Mouse (Mus musculus): Measurements from ENCODE around the gene Pi16.

Gene Pi16

DNA sequence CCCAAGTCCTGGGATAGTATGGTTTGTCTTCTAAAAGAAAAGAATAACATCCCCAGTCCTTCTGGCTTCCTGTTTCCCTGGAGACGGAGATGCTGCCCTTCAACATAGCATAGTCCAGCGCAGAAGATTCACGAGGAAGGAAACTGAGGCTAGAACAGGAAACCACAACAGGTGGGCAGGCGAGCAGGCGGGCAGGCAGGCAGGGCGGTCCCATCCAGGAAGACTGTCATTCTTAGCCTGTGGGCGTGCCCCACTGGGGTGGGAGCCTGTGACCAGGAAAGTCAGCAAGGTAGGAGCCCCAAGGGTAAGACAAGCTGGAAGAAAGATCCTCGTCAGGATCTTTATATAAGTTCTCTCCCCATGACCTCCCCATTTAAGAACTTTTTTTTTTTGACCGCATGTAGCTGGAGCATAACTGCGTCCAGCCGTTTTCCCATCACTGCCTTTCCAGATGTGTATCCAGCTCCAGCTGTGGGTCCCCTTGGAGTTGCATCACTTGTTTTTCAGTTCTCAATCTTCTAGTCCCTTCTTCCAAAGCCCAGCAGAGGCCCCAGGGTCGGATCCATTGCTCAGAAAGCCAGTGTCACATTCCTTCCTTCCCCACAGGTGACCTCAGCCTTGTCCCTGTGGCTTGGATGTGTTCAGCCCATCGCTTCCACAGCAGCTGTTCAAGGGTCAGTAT lies 13.0 kb upstream of the Pi16 start:
- no peak for DNase-seq (ENCODE audit: low spot score)

- no peak for DNase-seq (ENCODE audit: low spot score)
Observed at GRCm38 (mm10) chr17:29305058-29305806, 12.2 kb upstream of the Pi16 start.

GRCm38 (mm10) chr17:29305871-29306270 lies 11.6 kb upstream of the Pi16 start:
- no peak for DNase-seq (ENCODE audit: low spot score)

GRCm38 (mm10) chr17:29310056-29310623 lies 7.3 kb upstream of the Pi16 start:
- DNase-seq (ENCODE audit: low spot score): no peak

- no peak for DNase-seq (ENCODE audit: low spot score)
Observed at GRCm38 (mm10) chr17:29311602-29312001, 5.9 kb upstream of the Pi16 start.

DNA sequence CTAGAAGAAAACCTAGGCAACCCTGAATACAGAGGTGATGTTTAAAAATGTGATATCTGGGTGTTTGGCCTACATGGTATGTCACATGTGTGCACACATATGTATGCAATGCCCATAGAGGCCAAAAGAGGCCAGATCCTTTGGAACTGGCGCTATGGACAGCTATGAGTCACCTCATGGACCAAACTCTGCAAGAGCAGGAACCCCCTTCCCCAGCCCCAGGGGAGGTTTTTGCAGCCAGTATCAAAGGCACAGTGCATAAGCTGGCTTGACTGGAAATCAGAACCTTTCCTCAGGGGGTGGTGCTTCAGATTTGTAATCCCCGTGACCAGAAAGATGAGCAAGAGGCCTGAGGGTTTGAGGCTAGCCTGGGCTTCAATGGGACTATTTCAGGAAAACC lies 5.4 kb upstream of the Pi16 start:
- DNase-seq (ENCODE audit: low spot score): no peak

- DNase-seq (ENCODE audit: low spot score): no peak
Observed at GRCm38 (mm10) chr17:29313300-29313699, 4.2 kb upstream of the Pi16 start.

DNA sequence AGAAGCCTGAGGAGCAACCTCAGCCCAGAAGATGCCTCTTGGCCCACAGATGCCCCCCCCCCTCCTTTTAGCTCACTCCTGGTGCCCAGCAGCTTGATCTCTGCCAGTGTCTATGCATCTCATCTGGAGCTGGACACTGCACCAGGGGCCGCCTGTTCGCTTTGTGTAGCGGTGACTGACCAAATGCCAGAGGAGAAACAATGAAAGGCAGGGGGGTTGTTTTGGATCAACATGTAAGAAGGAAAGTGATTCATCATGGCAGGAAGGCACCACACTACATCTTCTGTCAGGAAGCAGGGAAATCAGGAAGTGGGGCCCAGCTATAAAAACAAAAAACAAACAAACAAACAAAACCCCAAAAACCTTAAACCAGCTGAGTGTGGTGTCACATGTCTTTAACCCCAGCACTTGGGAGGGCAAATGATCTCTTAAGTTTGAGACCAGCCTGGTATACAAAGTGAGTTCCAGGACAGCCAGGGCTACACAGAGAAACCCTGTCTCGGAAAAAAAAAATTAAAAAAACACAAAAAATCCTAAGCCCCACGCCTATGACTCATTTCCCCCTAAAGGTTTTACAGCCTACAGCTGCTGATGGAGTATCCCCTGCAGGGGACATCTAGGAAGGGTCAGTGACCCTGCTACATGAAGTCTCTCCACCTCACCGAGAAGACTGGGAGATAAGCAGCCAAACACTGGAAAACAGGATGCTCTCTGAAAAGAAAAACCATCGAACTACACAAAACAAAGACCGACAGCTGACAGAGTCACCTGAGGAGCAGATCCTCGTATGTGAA lies 1.6 kb upstream of the Pi16 start:
- DNase-seq (ENCODE audit: low spot score): no peak

DNA sequence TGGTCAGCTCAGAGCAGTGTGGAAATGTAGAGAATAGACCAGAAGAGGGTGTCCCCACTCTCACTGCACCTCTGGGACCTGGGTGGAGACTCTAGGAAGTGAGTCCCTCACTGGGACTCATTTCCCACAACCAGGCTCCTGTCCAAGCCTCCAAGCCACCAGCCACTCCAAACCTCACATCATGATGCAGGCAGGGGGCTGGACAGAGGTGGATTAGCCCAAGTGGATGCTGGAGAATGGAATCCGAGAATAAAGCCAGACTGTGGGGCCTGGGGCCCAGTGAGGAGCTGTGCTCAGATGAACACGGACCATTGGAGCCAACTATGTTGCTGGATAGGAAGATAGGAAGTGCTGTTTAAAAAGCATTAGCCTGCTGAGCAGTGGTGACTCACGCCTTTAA lies 589 bp upstream of the Pi16 start:
- DNase-seq (ENCODE audit: low spot score): no peak

GRCm38 (mm10) chr17:29318731-29319250 lies 1.3 kb downstream of the Pi16 start:
- DNase-seq (ENCODE audit: low spot score): no peak

GRCm38 (mm10) chr17:29319476-29319875 lies 2.0 kb downstream of the Pi16 start:
- no peak for DNase-seq (ENCODE audit: low spot score)

- no peak for DNase-seq (ENCODE audit: low spot score)
Observed at GRCm38 (mm10) chr17:29319881-29320639, 2.6 kb downstream of the Pi16 start.

DNA sequence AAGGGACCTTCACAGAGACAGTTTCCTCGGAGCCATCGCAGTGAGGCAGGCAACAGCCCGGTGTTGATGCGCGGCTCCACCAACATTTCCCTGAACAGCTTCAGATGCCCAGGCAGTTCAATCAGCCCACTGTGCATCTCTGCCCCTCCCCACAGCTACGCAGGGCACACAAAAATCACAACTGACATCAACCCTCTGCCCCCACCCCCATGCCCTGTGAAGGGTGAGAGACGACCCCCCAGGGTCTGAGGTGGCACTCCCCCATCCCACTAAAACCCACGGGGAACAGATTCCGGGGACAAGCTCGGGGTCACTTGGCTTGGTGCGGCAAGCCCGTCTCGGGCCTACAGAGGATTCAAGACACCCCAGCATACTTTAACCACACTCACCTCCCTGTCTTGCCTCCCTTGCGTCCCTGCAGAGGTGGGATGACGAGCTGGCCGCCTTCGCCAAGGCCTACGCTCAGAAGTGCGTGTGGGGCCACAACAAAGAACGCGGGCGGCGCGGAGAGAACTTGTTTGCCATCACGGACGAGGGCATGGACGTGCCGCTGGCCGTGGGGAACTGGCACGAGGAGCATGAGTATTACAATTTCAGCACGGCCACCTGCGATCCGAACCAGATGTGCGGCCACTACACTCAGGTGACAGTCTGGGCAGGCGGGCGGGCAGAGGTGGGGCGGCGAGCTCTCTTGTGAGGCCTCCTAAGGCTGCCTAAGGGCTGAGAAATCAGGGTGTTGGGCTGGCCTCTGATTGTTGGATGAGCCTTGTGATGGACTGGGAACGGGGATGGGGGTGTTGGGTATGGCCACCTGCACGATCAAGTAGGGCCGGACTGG lies 4.5 kb downstream of the Pi16 start:
- no peak for DNase-seq (ENCODE audit: low spot score)

DNA sequence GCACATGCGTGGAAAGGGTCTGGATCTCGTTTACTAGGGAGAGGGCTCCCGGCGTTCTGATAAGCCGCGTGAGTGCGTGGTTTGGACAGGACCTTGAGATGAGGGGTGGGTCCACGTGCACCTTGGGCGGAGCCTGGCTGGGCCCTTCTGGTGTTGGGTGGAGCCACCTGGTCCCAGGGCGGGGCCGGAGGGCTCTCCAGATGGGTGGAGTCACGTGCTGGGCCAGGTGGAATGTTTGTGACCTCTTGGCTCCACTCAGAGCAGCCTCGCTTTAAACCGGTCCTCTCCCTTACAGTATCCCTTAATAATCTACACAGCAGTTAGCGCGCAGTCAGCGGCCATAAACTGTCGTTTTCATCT lies 5.1 kb downstream of the Pi16 start:
- no peak for DNase-seq (ENCODE audit: low spot score)

GRCm38 (mm10) chr17:29323625-29324024 lies 6.1 kb downstream of the Pi16 start:
- no peak for DNase-seq (ENCODE audit: low spot score)

DNA sequence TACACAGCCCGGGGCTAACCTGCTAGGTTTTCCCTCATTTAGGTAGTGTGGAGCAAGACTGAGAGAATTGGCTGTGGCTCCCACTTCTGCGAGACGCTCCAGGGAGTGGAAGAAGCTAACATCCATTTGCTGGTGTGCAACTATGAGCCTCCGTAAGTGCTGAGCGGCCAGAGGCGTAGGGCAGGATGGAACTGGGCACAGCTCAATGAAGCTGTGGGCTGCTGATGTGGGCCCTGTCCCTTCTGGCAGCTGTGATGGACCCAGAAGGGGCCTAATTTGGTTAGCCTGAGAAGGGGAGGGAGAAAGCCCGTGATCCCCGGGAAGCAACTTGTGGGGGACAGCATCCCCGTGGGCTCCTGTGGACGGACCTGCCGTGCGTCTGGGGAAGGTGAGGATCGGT lies 8.4 kb downstream of the Pi16 start:
- no peak for DNase-seq (ENCODE audit: low spot score)

GRCm38 (mm10) chr17:29326531-29327529 lies 9.3 kb downstream of the Pi16 start:
- no peak for DNase-seq (ENCODE audit: low spot score)

DNA sequence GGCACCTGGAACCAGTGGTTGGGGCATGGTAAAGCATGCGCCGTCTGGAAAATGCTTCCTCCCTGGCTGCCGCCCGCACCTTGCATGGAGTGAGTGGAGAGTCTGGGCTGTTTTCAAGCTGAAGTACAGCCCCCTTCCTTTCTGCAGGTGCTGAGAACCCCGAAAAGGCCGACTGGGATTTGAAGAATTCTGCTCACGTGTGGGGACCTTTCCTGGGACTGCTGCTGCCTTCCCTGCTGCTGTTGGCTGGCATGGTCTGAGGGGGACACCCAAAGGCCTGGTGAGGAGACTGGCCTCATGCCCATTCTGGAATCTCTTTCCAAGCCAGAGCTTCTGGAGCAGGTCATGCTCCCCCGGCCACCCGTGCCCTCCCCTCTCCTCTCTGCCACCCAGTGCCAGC lies 10.2 kb downstream of the Pi16 start:
- DNase-seq (ENCODE audit: low spot score): no peak

DNA sequence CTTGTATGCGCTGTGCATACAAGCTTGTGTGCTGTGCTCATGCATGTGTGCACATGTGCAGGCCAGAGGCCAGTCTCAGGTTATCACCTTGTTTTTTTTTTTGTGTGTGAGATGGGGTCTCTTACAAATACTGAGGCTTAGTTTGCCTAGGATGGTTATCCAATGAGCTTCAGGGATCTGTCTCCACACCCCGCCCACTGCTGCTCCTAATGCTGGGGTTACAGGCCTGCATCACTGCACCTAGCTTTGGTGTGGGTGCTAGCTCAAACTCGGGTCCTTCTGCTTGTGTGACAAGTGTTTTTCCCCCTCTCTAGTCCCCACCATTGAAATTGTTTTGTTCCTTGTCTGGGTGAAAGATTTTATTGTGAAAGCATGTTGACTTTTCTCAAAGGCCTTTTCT lies 12.7 kb downstream of the Pi16 start:
- DNase-seq (ENCODE audit: low spot score): no peak

All from layer of hippocampus, adult 11-12 months (tissue).